Mouse (Mus musculus) kidney, adult 9 months (tissue): ENCODE results near the gene Map3k13.
"Not testable (repeated sequence)": the region's sequence is repeated elsewhere in the genome, so short reads cannot be mapped to it uniquely, and the experiment has no call there.

ENCODE experiments used
- DNase-seq: peaks from one replicate; pipeline ENCODE4 v3.0.0; 2022

The Map3k13 gene

DNA sequence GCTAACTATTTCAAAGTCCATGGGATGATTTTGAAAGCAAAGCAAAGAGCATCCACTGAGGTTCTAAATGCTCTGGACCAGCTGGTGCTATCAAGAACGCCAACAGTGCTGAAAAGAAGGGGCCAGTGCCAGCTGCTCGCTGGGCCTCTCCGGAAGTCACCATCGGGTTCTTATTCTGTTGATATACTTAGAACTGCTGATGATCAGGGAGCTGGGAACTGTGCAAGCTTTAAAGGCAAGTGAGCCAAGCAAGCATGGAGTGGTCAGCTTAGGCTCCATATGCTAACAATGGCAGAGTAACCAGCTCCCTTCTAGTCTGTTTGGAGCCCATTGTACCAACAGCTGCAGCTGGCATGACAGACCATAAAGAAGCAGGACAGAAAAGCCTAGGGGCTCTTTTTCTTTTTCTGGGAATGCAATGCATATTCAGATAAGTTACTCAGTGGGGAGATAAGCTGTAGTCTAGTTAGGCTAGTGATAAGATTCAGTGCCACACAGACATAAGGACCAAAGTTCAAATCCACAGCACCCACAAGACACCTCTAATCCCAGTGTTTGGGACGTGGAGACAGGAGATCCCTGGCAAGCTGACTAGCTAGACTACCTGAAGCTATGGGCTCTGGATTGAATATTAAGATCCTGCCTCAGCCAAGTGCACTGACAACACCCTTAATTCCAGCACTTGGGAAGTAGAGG is 60.6 kb downstream of the Map3k13 start:
- no peak for DNase-seq

DNA sequence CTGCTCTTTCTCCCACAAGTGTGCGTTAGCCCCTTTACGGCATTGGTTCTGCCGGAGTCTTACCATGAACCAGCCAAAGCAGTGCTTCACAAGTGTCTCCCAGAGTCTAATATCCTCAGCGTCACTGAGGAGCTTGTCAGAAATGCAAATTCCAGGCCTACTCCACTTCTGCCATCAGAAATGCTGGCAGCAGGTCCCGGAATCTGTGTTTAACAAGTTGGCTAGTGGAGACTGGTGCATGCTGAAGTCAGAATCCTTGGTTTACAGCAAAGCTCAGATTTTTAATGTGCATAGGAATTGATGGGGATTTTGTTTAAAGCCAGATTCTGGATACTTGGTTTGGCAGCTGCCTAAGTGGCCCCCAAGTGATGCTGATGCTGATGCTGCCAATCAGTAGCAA is 62.0 kb downstream of the Map3k13 start:
- no peak for DNase-seq

DNA sequence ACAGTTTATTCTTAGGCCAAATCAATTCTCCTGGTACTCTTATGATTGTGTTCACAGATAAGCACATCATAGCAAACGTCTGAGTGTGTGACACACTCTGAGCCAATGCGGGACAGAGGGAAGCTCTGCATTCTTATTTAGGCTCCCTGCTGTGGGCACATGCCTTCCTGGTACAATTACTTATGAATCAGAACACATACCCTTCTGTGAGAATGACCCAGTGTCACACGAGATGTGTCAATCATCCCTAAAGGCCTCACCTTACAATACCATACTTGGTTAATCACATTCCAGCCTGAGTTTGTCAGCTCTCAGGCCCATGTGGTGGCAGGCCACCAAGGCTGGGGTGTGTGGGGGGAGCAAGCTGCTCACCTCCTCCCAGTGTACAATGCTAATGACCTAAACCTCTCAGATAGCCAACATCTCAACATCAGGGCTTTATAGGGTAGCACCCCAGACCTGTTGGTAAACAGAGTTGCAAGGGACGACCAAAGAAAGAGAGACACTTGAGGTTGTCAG is 63.0 kb downstream of the Map3k13 start:
- DNase-seq, result no peak

DNA sequence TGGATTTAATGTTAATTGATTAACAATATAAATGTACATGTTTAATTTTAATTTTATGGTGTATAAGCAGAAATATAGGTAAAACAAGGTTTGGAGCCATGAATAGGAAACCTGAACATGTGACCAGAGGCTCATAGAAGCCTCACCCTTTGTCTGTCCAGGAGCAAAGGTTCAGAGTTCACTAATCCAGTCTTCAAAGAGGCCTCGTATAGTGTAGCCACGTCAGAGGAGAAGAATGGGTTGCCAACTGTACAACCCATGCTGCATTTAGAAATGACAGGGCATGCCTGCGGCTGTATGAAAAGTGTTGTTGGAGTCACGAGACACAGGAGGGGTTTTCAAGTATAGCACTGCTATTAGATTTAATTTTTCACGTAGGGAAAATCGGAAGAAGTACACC is 64.0 kb downstream of the Map3k13 start:
- DNase-seq, result no peak

DNA sequence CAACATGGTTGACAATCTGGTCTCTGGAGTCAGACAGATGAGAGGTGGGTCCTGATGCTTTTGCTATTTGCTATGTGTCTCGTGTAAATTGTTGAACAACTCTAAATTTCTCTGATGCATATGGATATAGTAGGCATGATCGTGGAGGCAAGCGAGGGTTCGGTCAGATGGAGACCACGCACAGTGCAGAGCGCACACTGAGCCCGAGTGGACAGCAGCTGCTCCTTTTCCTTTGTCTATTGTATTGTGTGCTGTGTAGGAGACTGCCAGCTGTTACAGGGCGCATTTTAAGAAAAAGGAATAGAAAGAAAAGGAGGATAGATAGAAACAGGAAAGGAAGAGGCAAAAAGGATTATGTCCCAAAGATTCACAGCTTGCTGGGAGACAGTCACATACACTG is 64.7 kb downstream of the Map3k13 start:
- no peak for DNase-seq

DNA sequence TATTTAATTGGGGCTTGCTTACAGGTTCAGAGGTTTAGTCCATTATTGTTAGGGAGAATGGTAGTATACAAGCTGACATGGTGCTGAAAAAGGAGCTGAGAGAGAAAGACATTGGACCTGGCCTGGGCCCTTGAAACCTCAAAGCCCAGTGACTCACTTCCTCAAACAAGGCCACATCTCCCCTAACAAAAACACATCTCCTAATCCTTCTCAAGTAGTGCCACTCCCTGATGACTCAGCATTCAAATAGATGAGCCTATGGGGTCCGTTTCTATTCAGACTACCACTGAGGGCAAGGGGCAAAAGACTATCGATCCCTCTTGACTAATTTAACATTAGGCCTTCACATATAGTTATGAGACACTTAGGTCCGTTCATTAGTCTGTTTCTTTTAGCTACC is 68.3 kb downstream of the Map3k13 start:
- DNase-seq, result no peak

DNA sequence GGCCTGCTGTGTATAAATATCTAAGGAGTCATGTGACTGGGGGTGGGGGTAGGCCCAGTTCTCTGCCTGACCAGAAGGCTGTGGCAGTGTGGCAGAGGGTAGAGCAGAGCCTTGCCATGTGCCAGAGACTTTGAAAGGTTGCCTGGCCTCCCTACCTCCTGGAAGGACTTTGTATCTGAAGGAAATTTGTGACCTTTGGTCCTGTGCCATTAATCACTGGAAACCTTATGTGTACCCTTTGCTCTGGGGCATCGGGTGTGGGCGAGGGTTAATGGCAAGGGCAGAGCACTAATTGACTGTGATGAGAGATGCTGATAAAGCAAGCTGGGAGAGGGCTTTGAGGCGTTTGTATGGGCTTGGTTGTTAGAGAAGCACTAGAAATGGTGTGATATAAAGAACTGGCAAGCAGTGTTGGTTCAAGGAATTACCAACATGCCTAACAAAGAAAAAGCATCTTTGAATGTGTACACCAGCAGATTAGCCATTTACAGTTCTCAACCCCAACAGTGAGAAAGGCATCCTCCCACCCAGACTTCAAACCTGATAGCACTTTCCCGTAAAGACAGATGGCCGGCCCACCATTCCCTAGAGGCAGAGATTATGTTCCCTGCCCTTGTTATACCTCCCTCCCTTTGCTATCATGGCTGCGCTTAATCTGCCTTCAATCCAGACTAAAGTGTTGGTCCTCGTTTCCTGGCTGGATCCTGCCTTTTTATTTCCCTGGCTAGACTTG is 71.3 kb downstream of the Map3k13 start:
- peak; percentile 94 for DNase-seq

DNA sequence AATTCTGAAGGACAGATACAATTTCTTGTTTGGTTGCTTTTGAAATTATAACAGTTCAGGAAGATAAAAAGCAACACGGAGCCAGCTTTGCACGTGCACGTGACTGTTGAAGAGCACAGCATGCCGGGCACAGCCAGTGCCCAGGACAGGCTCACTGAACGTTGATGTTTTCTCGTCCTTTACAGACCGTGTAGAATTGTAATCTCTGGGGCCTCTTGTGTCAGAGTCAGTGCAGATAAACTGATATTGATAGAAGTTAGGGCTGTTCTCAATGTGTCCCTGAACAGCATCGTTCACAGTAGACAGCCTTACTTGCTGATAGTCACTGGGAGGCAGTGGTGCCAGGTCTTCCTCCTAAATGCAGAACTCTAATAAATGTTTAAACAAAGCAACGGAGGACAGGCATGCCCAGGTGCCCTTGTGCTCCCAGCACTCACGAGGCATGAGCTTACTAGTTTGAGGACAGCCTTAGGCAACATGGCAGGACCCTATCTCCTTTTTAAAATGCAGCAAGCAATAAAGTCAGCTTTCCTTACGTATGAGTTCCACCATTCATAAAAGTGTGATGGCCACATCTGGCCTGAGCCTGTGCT is 71.9 kb downstream of the Map3k13 start:
- DNase-seq, result peak; percentile 57

DNA sequence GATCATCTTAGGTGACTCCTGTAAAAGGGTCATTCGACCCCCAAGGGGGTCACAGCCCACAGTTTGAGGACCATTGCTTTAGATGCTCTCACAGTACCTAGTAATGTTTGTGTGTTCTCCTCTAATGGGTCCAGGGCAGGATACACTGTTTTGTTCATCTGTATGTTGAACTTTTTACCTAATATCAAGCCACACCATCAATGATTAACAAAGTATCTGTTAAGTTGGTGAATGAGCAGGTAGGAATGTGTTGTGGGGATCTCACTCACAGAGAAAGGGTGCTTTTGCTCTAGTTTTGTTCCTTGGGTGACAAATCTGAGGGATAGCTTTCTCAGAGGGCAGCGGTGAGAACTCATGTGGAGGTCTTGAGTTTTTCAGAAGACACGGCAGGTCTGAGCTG is 73.6 kb downstream of the Map3k13 start:
- DNase-seq, result peak; percentile 74

DNA sequence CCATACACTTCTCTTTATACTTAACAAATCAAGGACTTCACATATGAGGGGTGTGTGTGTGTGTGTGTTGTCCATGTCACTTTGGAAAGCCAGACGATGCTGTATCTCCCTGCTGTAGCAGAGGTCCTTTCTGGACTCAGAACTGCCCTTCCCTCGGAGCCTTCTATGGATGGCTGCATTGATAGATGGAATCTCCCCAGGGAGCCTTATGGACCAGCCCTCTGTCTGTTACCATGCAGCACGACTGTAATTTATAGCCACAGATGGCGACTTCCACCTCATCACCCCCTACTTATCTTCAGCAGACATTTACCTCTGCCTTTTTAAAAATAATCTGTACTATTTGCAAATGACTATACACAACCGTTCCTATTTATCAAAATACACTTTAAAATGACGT is 74.5 kb downstream of the Map3k13 start:
- no peak for DNase-seq

DNA sequence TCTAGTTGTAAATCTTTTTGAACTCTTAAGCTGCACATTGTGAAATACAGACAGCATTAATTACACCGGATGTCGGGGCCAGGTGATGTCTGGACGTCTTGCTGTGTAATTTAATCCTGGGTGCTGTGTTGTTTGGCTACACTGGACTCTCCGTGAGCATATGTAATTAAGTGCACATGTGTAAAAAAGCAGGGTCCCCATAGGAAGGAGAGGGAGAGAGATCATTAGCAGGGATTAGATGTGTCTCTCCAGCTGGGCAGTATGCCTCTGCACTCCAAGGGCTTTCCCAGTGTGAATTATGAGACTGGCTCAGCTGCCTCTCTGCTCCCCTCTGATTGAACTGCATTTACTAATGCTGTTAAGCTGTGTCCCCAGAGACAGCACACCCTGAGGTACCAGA is 75.7 kb downstream of the Map3k13 start:
- DNase-seq, result no peak

DNA sequence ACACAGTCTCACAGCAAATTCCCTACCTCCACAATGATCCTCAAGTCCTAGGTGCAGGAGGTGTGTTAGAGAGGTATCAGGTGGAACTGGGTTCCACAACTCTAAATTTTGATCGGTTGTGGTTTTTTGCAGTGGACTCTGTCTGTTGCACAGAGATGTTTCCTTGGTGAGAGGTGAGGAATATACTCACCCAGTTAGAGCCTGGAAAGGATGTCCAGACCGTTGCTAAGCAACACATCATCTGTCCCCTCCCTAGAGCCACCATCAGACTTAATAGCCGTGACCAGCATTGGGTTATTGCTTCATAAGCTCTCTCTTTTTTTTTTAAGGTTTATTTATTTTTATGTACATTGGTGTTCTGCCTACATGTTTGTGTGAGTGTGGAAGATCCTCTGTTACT is 83.6 kb downstream of the Map3k13 start:
- DNase-seq, result no peak

DNA sequence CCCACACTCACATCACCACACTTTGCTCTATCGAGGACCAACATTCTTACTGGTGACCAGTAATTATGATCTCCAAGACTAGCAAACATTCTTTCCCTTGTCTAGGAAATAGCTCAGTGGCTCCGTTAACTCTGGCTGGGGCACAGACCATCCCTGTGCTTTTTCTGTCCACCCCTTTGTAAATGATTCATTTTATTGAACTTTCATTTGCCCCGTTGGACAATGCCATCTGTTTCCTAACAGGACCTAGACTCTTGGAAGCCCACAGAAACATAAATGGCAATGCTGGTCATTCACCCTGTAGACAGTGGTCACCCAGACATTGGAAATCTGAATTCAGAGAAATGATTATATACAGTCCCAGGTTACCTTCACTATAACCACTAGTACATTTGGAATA is 84.7 kb downstream of the Map3k13 start:
- peak; percentile 60 for DNase-seq

DNA sequence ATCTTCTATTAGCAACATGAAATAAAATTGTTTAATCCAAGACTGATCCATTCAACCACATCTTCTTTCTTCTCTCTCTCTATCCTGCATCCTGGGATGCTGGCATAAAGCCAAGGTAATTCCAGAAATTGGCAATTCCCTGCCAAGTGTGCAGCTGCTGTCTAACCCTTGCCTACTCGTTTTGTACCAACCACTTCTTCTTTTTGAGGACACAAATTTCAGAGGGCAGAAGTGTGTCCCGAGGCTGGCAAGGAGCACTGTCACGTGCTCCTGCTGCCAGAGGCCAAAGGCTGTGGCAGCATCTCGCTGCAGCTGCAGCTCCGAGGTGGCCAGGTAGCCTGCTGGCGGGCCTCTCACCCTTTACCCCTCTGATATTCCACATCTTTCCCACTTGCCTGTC is 87.0 kb downstream of the Map3k13 start:
- DNase-seq, result peak; percentile 72

DNA sequence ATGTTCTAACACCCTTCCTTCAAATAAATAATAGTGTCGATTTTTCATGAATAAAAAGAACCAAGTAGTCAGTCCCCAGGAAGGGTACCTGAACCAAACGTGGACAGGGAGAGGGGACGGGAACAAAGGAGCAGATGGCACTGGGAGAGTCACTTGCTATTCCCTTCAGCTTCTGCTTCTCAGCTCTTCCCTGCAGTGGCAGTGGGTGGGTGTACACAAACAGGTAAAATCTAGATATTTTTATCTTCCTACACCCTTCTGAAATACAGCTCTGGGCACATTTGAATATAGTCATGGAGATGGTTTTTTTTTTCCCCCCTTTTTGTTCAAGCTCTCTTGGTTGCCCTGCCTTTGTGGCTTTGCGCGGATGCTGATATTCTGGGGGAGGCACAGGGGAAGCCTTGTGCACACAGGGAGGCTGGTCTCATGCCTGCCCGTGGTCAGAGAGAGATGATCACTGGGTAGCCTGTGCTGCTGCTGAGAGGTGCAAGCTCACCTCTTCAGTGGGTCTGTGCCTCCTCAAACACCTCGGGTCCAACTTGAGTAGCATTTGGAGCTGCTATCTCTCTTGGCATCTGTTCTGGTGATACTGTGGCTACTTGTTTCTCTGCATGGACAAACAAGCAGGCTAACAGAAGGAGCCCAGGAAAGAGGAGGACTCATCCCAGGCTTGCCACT is 87.6 kb downstream of the Map3k13 start:
- no peak for DNase-seq

DNA sequence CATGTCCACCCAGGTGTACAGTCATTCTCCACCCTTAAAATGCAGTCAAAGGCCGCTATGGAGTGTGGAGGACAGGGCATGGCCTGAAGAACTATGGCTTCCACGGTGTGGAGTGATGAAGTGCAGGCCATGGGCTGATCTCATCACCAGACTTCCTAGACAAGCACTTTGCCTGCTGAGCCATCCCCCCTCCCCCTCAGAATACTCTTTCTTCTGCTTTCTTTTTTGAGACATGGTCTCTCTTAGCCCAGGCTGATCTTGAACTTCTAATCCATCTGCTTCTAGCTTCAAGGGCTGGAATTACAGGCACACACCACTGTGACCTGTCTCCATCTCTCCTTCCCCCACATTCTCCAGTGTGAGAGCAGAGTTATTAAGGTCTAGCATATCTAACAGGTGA is 93.5 kb downstream of the Map3k13 start:
- DNase-seq, result no peak

DNA sequence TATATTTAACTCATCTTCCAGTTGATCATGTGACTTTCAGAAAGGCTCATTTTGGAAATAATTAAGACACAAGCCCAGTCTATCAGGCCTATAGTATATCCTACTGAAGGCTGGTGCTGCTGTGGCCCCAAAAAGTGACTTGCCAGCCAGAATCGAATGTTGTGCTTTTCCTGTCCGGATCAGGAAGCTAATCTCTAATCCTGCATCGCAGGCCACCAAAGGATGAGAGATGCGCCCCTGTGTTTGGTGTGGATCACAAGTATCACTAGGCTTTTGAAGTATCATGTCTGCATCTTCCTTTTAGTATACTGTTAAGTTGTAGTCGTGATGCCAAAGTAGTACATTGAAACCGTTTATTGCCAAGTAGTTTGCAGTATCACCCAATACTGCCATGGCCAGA is 99.7 kb downstream of the Map3k13 start:
- DNase-seq, result no peak

DNA sequence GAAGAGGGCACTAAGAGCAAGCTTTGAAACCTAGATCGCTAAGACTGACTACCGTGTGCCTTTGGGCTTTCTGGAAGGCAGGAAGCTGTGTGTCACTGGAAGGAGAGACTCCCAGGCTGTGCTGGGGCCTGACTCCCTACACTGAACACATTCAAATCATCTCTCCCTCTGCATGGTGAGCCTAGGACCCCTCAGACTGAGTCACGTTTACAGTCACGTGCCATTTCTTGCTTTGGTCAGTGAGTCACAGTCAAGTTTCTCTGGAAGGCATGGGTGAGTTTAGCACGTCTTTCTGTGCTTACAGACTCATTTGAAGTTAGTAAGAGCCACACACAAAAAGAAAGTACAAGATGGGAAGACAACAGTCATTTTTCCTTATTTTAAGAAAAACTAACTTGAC is 107.1 kb downstream of the Map3k13 start:
- no peak for DNase-seq

DNA sequence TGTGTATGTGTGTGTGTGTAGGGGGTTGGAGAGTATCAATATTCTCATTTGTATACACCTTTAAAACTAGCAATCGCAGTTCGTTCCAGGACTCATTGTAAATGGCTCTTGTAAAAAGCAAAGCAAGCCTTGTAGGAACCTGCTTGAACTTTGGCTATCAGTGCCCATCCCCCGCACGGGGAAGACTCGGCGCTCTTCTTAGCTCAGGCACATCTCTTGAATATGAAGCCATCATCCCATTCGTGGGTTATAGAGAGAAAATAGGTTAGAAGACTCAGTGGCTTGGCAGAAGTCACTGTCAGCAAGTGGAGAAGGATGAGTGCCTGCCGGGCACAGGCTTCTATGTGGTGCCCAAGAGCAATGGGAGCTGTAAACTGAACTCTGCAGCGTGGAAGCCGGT is 110.5 kb downstream of the Map3k13 start:
- no peak for DNase-seq

DNA sequence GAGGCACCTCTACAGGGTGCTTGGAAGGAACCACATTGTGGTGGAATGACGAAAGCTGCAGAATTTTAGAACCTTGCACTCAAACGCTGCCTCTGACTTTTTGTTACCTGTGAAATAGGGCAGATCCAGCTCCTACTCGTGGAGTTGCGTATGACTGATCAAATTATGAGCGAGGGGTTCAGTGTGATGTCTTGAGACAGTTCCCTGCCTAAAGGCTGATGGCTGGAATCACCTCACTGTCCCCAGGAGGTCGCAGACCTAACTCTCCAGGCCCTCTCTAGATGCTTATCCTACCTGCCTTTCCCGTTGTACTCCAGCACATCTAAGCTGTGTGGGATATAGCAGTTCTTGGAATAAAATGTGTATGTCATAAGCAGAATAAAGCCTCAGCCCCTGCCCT is 111.8 kb downstream of the Map3k13 start:
- no peak for DNase-seq

DNA sequence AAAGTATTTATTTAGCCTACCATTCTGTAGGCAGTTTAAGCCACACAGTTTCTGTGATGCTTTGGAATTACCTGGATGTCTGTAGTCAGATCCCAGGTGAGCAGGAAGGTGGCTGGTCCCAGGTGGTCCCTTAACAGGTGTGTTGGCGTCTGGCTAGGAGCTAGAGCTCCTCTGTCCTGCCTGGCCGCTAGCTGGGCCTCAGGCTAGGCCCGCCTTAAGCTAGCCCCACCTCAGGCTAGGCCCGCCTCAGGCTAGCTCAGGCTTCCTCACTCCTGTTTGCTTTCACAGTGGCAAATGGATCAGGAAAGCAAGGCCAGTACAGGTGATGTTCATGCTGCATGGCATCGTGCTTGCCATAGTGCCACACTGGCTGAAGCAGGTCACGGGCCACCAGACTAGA is 112.8 kb downstream of the Map3k13 start:
- no peak for DNase-seq

DNA sequence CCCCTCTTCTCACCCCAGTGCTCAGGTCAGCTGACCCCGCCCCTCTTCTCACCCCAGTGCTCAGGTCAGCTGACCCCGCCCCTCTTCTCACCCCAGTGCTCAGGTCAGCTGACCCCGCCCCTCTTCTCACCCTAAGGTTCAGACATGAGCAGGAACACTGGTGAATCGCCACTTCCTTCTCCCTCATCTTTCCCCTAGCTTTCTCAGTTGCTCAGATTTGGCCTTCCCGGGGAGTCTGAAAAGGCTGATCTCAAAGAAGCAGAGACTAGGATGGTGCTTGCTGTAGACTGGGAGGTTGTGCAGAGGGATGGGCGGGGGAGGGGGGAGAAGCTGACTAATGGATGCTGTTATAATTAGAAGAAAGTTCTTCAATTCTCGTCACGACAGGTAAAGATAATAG is 114.8 kb downstream of the Map3k13 start:
- not testable (repeated sequence) for DNase-seq

DNA sequence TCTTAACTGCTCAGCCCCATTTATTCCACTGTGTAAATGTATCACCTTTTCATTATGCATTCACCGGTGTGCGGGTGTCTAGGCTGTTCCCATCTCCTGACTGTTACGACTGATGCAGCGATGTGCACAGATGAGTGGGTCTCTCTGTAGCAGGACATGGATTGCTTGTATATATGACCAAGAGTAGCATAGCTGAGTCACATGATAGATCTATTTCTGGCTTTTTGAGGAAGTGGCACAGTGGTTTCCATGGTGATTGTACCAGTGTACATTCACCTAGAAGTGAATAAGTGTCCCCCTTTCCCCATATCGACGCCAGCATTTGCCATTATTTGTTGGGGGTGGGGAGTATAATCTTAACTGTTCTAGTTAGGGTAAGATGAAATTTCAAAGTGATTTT is 119.2 kb downstream of the Map3k13 start:
- no peak for DNase-seq

DNA sequence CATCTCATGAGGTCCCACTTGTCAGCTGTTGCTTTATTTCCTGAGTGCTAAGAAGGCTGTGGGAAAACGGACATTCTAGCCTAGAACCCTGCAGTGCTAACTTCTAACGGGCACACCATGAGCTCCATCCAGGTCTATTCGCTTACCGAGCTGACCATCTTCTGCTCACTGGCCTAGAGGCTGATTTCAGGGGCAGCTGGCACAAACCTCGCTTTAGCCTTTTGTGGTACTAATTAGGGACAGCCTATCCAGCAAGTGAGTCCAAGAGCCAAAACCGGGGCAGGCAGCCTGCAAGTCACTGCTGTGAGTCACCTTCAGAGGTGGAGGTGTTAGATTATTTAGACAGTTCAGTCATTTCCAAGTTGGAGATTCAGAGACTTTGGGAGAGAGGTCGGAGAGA is 122.5 kb downstream of the Map3k13 start:
- no peak for DNase-seq
